Mouse (Mus musculus): ENCODE measurements around the gene Trove2.

DNA sequence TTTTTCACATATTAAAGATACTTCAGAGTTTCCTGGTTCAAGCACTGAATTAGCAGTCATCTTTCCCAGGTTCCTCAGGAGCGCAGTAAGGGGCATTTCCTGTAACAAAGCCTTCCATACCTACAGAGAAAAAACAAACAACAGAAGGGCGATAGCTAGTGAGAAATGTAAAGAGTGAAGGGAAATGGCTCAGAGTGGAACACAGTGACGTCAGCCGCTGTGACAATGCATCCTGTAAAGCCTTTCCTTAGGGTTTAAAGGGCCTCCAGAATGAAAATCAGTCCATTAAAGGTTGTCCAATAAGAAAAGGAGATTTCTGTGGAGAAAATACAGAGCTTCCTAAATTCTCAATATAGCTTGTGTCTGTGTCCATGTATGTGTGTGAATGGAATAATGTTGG is 11.1 kb downstream of the Trove2 start:
- no peak for TF ChIP-seq CTCF (IDR thresholded peaks at IDR 0.05; ENCODE audit: extremely low read depth, insufficient read depth, low read length)
- TF ChIP-seq POLR2A (IDR thresholded peaks at IDR 0.05; ENCODE audit: extremely low read depth, insufficient read depth, low read length) = no peak

Measured in cortical plate, adult 2 months (tissue).